Comparison of ENCODE assay signal across 8 mouse cellular contexts in the genomic region with DNA sequence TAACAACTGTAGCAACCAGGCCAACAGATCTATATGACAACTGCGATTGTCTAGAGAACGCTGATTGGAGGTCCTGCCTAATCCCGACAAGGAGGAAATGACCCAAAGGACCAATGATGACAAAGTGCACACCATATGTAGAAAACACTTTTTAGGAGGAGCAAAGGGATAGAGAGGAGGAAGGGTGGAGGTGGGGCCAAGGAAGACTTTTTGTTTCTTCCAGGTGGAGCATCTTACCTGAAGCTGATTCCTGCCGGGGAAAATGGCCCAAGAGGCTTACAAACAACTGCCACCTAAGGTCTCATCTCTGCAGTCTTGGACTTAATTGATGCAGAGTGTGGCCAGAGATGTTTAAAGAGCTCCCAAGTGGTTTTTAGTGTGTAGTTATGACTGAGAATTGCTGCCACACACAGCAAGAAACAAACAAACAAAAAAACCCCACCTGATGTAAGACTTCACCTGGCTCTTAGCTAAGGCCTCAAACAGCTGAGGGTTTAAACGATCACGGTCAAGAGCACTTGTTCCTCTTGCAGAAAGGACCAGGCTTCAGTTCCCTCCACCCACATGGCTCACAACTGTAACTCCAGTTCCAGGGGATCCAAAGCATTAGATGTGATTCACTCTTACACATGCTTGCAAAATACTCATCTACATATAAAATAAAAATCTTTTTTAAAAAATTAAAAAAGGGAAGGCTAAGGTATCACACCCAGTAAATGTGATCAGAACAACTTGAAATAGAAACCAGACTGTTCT. TPM values are rescaled to one million over a fixed set of nuclear protein-coding genes. Genes with fewer than 3 reads are reported as not detected.
DNase-seq lines count a peak whose midpoint lies in the region; ATAC-seq and TF ChIP-seq lines count a peak whose summit lies in the region.

No protein-coding gene starts in this region.

- peak overlapping the region; percentile 60 for H3K4me2 ChIP-seq in hindbrain, postnatal 0 days (ENCODE audit: low read depth, low read length)
- H3K4me2 ChIP-seq in neural tube, embryonic 12.5 days (replicated peaks) = peak overlapping the region; percentile 62

- DNase-seq in layer of hippocampus, adult 2 months (ENCODE audit: low spot score in 2 of 2) = no peak
- DNase-seq in layer of hippocampus, postnatal 36 days = no peak
- no peak for DNase-seq in embryonic facial prominence, embryonic 10.5 days (ENCODE audit: low spot score)
- no peak for DNase-seq in hindbrain, postnatal 0 days (ENCODE audit: low spot score)
- no peak for DNase-seq in ovary, adult 18-20 months (ENCODE audit: low spot score)
- no peak for DNase-seq in urinary bladder, postnatal 14 days (ENCODE audit: low spot score)

- no peaks in the 10 kb centered on the region for H3K9me3 ChIP-seq in embryonic facial prominence, embryonic 10.5 days
- no peaks in the 10 kb centered on the region for H3K9me3 ChIP-seq in hindbrain, postnatal 0 days (ENCODE audit: low read length)
- no peaks in the 10 kb centered on the region for H3K9me3 ChIP-seq in neural tube, embryonic 12.5 days

- WGBS in embryonic facial prominence, embryonic 10.5 days = 72% methylated on average over 6 of the region's 6 CpGs
- WGBS in hindbrain, postnatal 0 days = 79% methylated on average over 6 of the region's 6 CpGs
- WGBS in neural tube, embryonic 12.5 days = 76% methylated on average over 6 of the region's 6 CpGs

- H3K9ac ChIP-seq in hindbrain, postnatal 0 days (replicated peaks; ENCODE audit: low read length) = peak overlapping the region; percentile 96
- no peak overlapping the region for H3K9ac ChIP-seq in neural tube, embryonic 12.5 days

- no peak for ATAC-seq in hindbrain, postnatal 0 days
- no peak for ATAC-seq in neural tube, embryonic 12.5 days (ENCODE audit: low FRiP score, low read depth)
- no peak for ATAC-seq in inflammation-experienced regulatory T-cells, adult 6 months

- TF ChIP-seq CTCF in layer of hippocampus, adult 2 months (conservative IDR thresholded peaks at IDR 0.05) = no peak
- no peak for TF ChIP-seq CTCF in hindbrain, postnatal 0 days (IDR thresholded peaks at IDR 0.05; ENCODE audit: low read depth)

- no peaks in the 10 kb centered on the region for H3K27me3 ChIP-seq in embryonic facial prominence, embryonic 10.5 days (replicated peaks; ENCODE audit: low read depth, poor library complexity, severe bottlenecking)
- no peaks in the 10 kb centered on the region for H3K27me3 ChIP-seq in hindbrain, postnatal 0 days (ENCODE audit: insufficient read depth, low read length)
- H3K27me3 ChIP-seq in neural tube, embryonic 12.5 days (replicated peaks) = no peaks in the 10 kb centered on the region

- peaks cover 27% of the 10 kb centered on the region for H3K36me3 ChIP-seq in embryonic facial prominence, embryonic 10.5 days (replicated peaks)
- peaks cover 7% of the 10 kb centered on the region; the same call in 1 of the 2 replicates for H3K36me3 ChIP-seq in hindbrain, postnatal 0 days (ENCODE audit: insufficient read depth, low read length)
- peaks cover 8% of the 10 kb centered on the region for H3K36me3 ChIP-seq in neural tube, embryonic 12.5 days

- H3K4me3 ChIP-seq in layer of hippocampus, adult 2 months = peak overlapping the region; percentile 79
- peak overlapping the region; percentile 96 for H3K4me3 ChIP-seq in embryonic facial prominence, embryonic 10.5 days
- H3K4me3 ChIP-seq in hindbrain, postnatal 0 days (ENCODE audit: low read length) = peak overlapping the region; percentile 83
- peak overlapping the region; percentile 76 for H3K4me3 ChIP-seq in neural tube, embryonic 12.5 days

- peaks cover 29% of the 10 kb centered on the region for H3K4me1 ChIP-seq in embryonic facial prominence, embryonic 10.5 days
- H3K4me1 ChIP-seq in hindbrain, postnatal 0 days (ENCODE audit: insufficient read depth, low read length) = no peaks in the 10 kb centered on the region; the same call in 1 of the 2 replicates
- H3K4me1 ChIP-seq in neural tube, embryonic 12.5 days = peaks cover 21% of the 10 kb centered on the region

- peak overlapping the region; percentile 99 for H3K27ac ChIP-seq in layer of hippocampus, adult 2 months
- H3K27ac ChIP-seq in embryonic facial prominence, embryonic 10.5 days (replicated peaks) = peak overlapping the region; percentile 99
- peak overlapping the region; percentile 91; the same call in 1 of the 2 replicates for H3K27ac ChIP-seq in hindbrain, postnatal 0 days
- 0 out of 2 replicates have a peak overlapping the region, but pooled peaks have one; percentile 89 for H3K27ac ChIP-seq in neural tube, embryonic 12.5 days

RNA-seq across cellular contexts. Expression of a gene that starts 0.7 kb away (rescaled TPM):
- 100 to 1,000 TPM; 252 to 273 TPM for total RNA-seq in layer of hippocampus, adult 2 months (2021)
- 100 to 1,000 TPM; 264 to 281 TPM for total RNA-seq in layer of hippocampus, postnatal 36 days (2021)
- polyA plus RNA-seq in embryonic facial prominence, embryonic 10.5 days (2016; fragmentation: Nextera tagmentation; extraction: Ambion mirVana) = 643 and 644 TPM in 2 replicates
- total RNA-seq in hindbrain, postnatal 0 days (2014; rRNA removed) = 521 and 547 TPM in 2 replicates
- 1,077 and 1,085 TPM in 2 replicates for polyA plus RNA-seq in hindbrain, postnatal 0 days (2015; fragmentation: Nextera tagmentation; extraction: Ambion mirVana)
- 653 and 677 TPM in 2 replicates for polyA plus RNA-seq in neural tube, embryonic 12.5 days (2016; fragmentation: Nextera tagmentation; extraction: Ambion mirVana)
- polyA plus RNA-seq in inflammation-experienced regulatory T-cells, adult 6 months (2017; shearing (Covaris generic)) = 100 to 1,000 TPM; 423 to 700 (median 441) TPM

RNA-seq across cellular contexts. Expression of a gene that starts 4.8 kb away (rescaled TPM):
- 10 to 100 TPM; 28.7 to 30.9 TPM for total RNA-seq in layer of hippocampus, adult 2 months (2021)
- total RNA-seq in layer of hippocampus, postnatal 36 days (2021) = 10 to 100 TPM; 27.9 to 30.8 TPM
- 6.7 and 6.9 TPM in 2 replicates for polyA plus RNA-seq in embryonic facial prominence, embryonic 10.5 days (2016; fragmentation: Nextera tagmentation; extraction: Ambion mirVana)
- 2.6 and 3.1 TPM in 2 replicates for total RNA-seq in hindbrain, postnatal 0 days (2014; rRNA removed)
- 5.1 and 5.7 TPM in 2 replicates for polyA plus RNA-seq in hindbrain, postnatal 0 days (2015; fragmentation: Nextera tagmentation; extraction: Ambion mirVana)
- polyA plus RNA-seq in neural tube, embryonic 12.5 days (2016; fragmentation: Nextera tagmentation; extraction: Ambion mirVana) = 7.4 and 8.7 TPM in 2 replicates
- polyA plus RNA-seq in inflammation-experienced regulatory T-cells, adult 6 months (2017; shearing (Covaris generic)) = 1 to 10 TPM; 3.4 to 6.4 (median 3.7) TPM

RNA-seq across cellular contexts. Expression of a gene that starts 36.7 kb away (rescaled TPM):
- total RNA-seq in layer of hippocampus, adult 2 months (2021) = 1 to 10 TPM; 3.9 to 4.0 TPM
- 1 to 10 TPM; 3.4 to 4.6 TPM for total RNA-seq in layer of hippocampus, postnatal 36 days (2021)
- 72.8 and 90.1 TPM in 2 replicates for polyA plus RNA-seq in embryonic facial prominence, embryonic 10.5 days (2016; fragmentation: Nextera tagmentation; extraction: Ambion mirVana)
- total RNA-seq in hindbrain, postnatal 0 days (2014; rRNA removed) = 28.5 and 30.5 TPM in 2 replicates
- 78.0 and 78.1 TPM in 2 replicates for polyA plus RNA-seq in hindbrain, postnatal 0 days (2015; fragmentation: Nextera tagmentation; extraction: Ambion mirVana)
- 76.7 and 80.3 TPM in 2 replicates for polyA plus RNA-seq in neural tube, embryonic 12.5 days (2016; fragmentation: Nextera tagmentation; extraction: Ambion mirVana)
- 1 to 10 TPM in 1 of 3 experiments, under 1 TPM in 2; 0.67 to 1.6 (median 0.85) TPM for polyA plus RNA-seq in inflammation-experienced regulatory T-cells, adult 6 months (2017; shearing (Covaris generic))

Comparison
In these comparisons a context has a peak if more than half of its experiments do, and no peak if none do; other contexts are left out.
1. RNA of a gene that starts 36.7 kb away (polyA plus RNA-seq): 76.7 to 80.3 TPM in neural tube, embryonic 12.5 days, 78.0 to 78.1 TPM in hindbrain, postnatal 0 days and 72.8 to 90.1 TPM in embryonic facial prominence, embryonic 10.5 days; 0.67 to 1.6 TPM in inflammation-experienced regulatory T-cells, adult 6 months; every median in the first group is over 10 times any median in the second.
2. Peak in every context shown above with its lines, with median percentiles within 50 percentile points of each other: H3K27ac ChIP-seq and H3K4me3 ChIP-seq.